Mouse (Mus musculus): ENCODE results near the gene Olfr1493-ps1.

Gene Olfr1493-ps1

GRCm38 (mm10) chr19:13722978-13723377, at the start of gene Olfr1493-ps1:
Gene Olfr1493-ps1, plus strand, starts transcription at chr19:13723278.
- no peak for DNase-seq (ENCODE audit: low spot score)

DNA sequence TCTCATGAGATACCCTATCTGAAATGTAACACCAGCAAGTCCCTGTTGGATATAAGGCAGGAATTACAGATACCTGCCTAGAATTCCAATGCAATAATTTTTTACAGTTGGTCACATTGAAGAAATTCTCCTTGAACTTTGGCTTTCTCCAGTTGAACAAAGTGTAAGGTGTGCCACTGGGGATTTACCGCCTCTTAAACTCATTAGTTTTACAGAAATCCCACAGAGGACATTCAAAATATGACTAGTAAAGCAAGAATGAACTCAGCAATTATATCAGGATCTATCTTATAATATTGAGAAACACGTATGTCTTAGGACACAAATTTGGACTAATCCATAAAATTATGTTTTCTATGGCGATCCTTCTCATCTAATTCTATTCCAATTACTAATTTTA, 26.1 kb upstream of the Olfr1493-ps1 start, which contains the start of gene Olfr1491:
TSS of gene Olfr1491 (plus strand) at position 301 of the 400 bp plus-strand sequence.
- no peak for DNase-seq (ENCODE audit: low spot score)

DNA sequence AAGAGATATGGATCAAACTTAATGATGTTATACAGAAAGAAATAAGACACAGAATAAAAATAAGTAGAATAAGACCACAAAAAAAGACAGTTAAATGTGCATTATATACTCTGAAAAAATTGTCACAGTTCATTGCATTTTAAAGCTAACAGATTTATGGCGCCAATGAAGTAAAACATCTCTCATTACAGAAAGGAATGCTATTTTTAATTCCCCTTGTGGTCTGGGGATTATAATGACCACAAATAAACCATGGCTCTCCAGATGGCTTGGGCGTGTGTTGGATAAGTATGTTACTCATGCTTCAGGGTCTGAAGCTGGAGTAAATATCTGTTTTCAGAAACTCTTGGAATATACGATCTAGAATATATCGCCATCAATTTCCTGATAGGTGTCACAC, 16.4 kb downstream of the Olfr1493-ps1 start, which contains the start of gene Olfr1494:
TSS of gene Olfr1494 (plus strand) at position 301 of the 400 bp plus-strand sequence.
- no peak for DNase-seq (ENCODE audit: low spot score)

DNA sequence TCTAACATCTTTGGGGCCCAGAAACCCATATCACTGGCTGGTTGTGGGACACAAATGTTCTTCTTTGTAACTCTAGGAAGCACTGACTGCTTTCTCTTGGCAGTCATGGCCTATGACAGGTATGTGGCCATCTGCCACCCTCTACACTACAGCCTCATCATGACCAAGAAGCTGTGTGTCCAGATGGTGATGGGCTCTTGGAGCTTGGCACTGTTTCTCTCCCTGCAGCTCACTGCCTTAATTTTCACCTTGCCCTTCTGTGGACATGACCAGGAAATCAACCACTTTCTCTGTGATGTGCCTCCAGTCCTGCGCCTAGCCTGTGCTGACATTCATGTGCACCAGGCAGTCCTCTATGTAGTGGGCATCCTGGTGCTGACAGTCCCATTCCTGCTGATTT, 26.3 kb downstream of the Olfr1493-ps1 start:
- no peak for DNase-seq (ENCODE audit: low spot score)

DNA sequence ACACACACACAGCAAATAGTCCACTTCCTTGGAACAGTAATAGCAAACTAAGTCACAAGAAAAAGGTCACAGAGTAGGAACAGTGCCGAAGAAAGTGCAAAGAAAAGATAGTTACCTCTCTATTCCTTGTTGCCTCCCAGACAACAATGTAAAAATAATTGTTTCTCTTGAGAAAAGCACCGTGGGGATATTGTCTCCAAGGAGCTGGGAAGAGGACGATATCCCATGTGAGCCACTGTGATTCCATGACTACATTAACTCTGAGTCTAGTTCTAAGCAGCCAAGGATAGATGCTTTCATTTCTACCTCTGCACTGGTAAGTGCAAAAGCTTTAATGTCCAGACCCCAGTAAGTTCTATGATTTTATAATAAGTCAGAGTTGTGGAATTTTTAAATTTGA, 41.2 kb downstream of the Olfr1493-ps1 start, which contains the start of gene Olfr1495:
TSS of gene Olfr1495 (plus strand) at position 301 of the 400 bp plus-strand sequence.
- DNase-seq (ENCODE audit: low spot score) = no peak

- DNase-seq (ENCODE audit: low spot score) = no peak
Measured at GRCm38 (mm10) chr19:13768565-13769276, 45.6 kb downstream of the Olfr1493-ps1 start.

DNA sequence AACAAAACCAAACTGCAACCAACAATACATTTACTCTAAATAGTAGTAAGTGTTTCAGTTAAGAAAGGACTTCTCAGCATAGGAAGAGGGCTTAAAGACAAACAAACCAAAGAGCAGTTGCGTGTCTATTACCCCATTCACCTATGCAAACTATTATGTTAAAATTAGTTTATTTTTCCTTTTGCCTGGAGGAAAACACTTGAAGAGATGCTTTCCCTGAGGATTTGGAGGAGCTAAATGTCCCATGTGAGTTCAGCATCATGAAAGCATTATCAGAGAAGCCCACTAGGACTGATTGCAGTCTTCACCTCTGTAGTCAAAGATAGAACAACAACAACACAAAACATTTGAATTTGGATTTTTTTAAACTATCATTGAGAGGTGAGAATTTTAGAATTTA, 54.5 kb downstream of the Olfr1493-ps1 start, which contains the start of gene Olfr1496:
TSS of gene Olfr1496 (plus strand) at position 301 of the 400 bp plus-strand sequence.
- no peak for DNase-seq (ENCODE audit: low spot score)
